Mouse (Mus musculus): ENCODE data around the gene Kcnq2.

- TF ChIP-seq CTCF (IDR thresholded peaks at IDR 0.05; ENCODE audit: control insufficient read depth, insufficient read depth, insufficient read length) (no peak), MAX (IDR thresholded peaks at IDR 0.05) (no peak), MYOG (IDR thresholded peaks at IDR 0.05; ENCODE audit: control insufficient read depth, extremely low read depth, insufficient read length) (no peak), CEBPB (IDR thresholded peaks at IDR 0.05; ENCODE audit: low read depth) (no peak), FOSL1 (IDR thresholded peaks at IDR 0.05; ENCODE audit: insufficient read depth, low read length, poor library complexity, severe bottlenecking) (no peak), USF1 (IDR thresholded peaks at IDR 0.05; ENCODE audit: low read depth) (no peak), MYOD1 (IDR thresholded peaks at IDR 0.05; ENCODE audit: control insufficient read depth, insufficient read length, low read depth) (no peak)
Observed at GRCm38 (mm10) chr2:181042376-181042775, 92.7 kb downstream of the Kcnq2 start.
